Mouse (Mus musculus) megakaryocyte, embryonic 14.5 days (primary cell): Measurements from ENCODE around the gene Ift81.

Experiments used
- FLI1 ChIP-seq: IDR thresholded peaks from 2 replicates; pipeline ENCODE4 v1.6.1; 2012; ENCODE audit warnings: low read length, inconsistent platforms, mixed read lengths
- GATA1 ChIP-seq: IDR thresholded peaks from 3 replicates; pipeline ENCODE4 v1.6.1; 2012; ENCODE audit warnings: mixed read lengths, low read length, inconsistent platforms, borderline replicate concordance

- no peak for TF ChIP-seq GATA1
- no peak for TF ChIP-seq FLI1
Measured at GRCm38 (mm10) chr5:122503015-122503759, 111.1 kb downstream of the Ift81 start.
